Mouse (Mus musculus) forebrain, embryonic 16.5 days (tissue): ENCODE measurements around the gene Nfkb2. TPM values are rescaled to one million over a fixed set of nuclear protein-coding genes. Genes with fewer than 3 reads are reported as not detected.

Experiments used
- ATAC-seq: fragments of 200-750 bp; cut with Nextera tagmentation; 2 replicates; pipeline ENCODE4 v1.8.0; 2017; ENCODE audit warnings: mild to moderate bottlenecking, moderate library complexity
- H3K27ac ChIP-seq: fragments of 300-500 bp; sonication (generic); 2 replicates; pipeline ENCODE4 v1.5.1; 2014; ENCODE audit warnings: low read length, control low read depth
- H3K27me3 ChIP-seq: fragments of 300-500 bp; sonication (generic); replicated peaks from 2 replicates; pipeline ENCODE4 v1.6.1; 2014; ENCODE audit warnings: low read length; ENCODE audit not compliant: control insufficient read depth, insufficient read depth
- H3K36me3 ChIP-seq: fragments of 300-500 bp; sonication (generic); 2 replicates; pipeline ENCODE4 v1.6.1; 2014; ENCODE audit not compliant: control insufficient read depth, insufficient read depth
- H3K4me1 ChIP-seq: fragments of 300-500 bp; sonication (generic); replicated peaks from 2 replicates; pipeline ENCODE4 v1.6.1; 2014; ENCODE audit warnings: low read length; ENCODE audit not compliant: control insufficient read depth, insufficient read depth
- H3K4me2 ChIP-seq: fragments of 300-500 bp; sonication (generic); 2 replicates; pipeline ENCODE4 v1.6.1; 2014; ENCODE audit warnings: mild to moderate bottlenecking, low read length, control low read depth
- H3K4me3 ChIP-seq: fragments of 300-500 bp; sonication (generic); replicated peaks from 2 replicates; pipeline ENCODE4 v1.5.1; 2014; ENCODE audit warnings: mild to moderate bottlenecking, low read length, control low read depth
- H3K9ac ChIP-seq: fragments of 300-500 bp; sonication (generic); replicated peaks from 2 replicates; pipeline ENCODE4 v1.6.1; 2014; ENCODE audit warnings: low read depth, low read length, control low read depth
- H3K9me3 ChIP-seq: fragments of 300-500 bp; sonication (generic); 2 replicates; pipeline ENCODE4 v1.6.1; 2016; ENCODE audit warnings: low read length; ENCODE audit not compliant: control insufficient read depth
- WGBS: fragments of 180-500 bp; shearing (Covaris S2); extraction: QIAGEN DNeasy Blood & Tissue Kit; methylation state at CpG from one replicate; pipeline ENCODE4 v1.1.7; 2014; 5-methylcytosine and 5-hydroxymethylcytosine counted together
- polyA plus RNA-seq: library from polyadenylated mRNA; unstranded; fragments of >200 nt; fragmentation: Nextera tagmentation; extraction: Ambion mirVana; gene quantifications from 2 replicates; pipeline ENCODE4 v1.2.1, GENCODE M21; 2015

Nfkb2 gene
- polyA plus RNA-seq, 1 experiment from 2014 or later, result 1.8 TPM

GRCm38 (mm10) chr19:46347936-46348668, 44.0 kb downstream of the Nfkb2 start:
- H3K9me3 ChIP-seq, result no peaks in the 10 kb centered on the region
- H3K36me3 ChIP-seq, result no peaks in the 10 kb centered on the region
- H3K27ac ChIP-seq, result peak overlapping the region; percentile 86
- no peaks in the 10 kb centered on the region for H3K27me3 ChIP-seq
- H3K9ac ChIP-seq, result peak overlapping the region; percentile 92
- H3K4me1 ChIP-seq, result peaks cover 16% of the 10 kb centered on the region
- WGBS, result 29% methylated on average over 14 of the region's 14 CpGs
- peak overlapping the region; percentile 93 for H3K4me2 ChIP-seq
- H3K4me3 ChIP-seq, result peak overlapping the region; percentile 81
- peak; percentile 2; the same call in 1 of the 2 replicates for ATAC-seq

GRCm38 (mm10) chr19:46348761-46349458, 44.8 kb downstream of the Nfkb2 start:
- under 1% methylated on average over 78 of the region's 78 CpGs for WGBS
- Histone ChIP-seq H3K4me2 (peak overlapping the region; percentile 93), H3K27me3 (no peaks in the 10 kb centered on the region), H3K27ac (peak overlapping the region; percentile 86), H3K4me1 (peaks cover 16% of the 10 kb centered on the region), H3K4me3 (peak overlapping the region; percentile 81), H3K36me3 (no peaks in the 10 kb centered on the region), H3K9ac (peak overlapping the region; percentile 92), H3K9me3 (no peaks in the 10 kb centered on the region)
- peak; percentile 94 for ATAC-seq

GRCm38 (mm10) chr19:46349550-46349949, 45.4 kb downstream of the Nfkb2 start:
- no peak overlapping the region for H3K27ac ChIP-seq
- WGBS, result 21% methylated on average over 6 of the region's 6 CpGs
- ATAC-seq, result no peak
- no peaks in the 10 kb centered on the region for H3K27me3 ChIP-seq
- peak overlapping the region; percentile 92 for H3K9ac ChIP-seq
- H3K4me3 ChIP-seq, result peak overlapping the region; percentile 81
- H3K4me2 ChIP-seq, result peak overlapping the region; percentile 93
- peaks cover 16% of the 10 kb centered on the region for H3K4me1 ChIP-seq
- H3K9me3 ChIP-seq, result no peaks in the 10 kb centered on the region
- H3K36me3 ChIP-seq, result no peaks in the 10 kb centered on the region

- H3K9ac ChIP-seq, result peak within 1 kb of the TSS; percentile 92
- peak within 1 kb of the TSS; percentile 81 for H3K4me3 ChIP-seq
- ATAC-seq, result no peak
- H3K27ac ChIP-seq, result peak within 1 kb of the TSS; percentile 86
- peak within 1 kb of the TSS; percentile 93 for H3K4me2 ChIP-seq
- peaks cover 16% of the 10 kb centered on the region for H3K4me1 ChIP-seq
- H3K36me3 ChIP-seq, result no peaks in the 10 kb centered on the region
- 43% methylated on average over 10 of the region's 10 CpGs for WGBS
- H3K9me3 ChIP-seq, result no peaks in the 10 kb centered on the region
- no peaks in the 10 kb centered on the region for H3K27me3 ChIP-seq
Measured at GRCm38 (mm10) chr19:46350168-46350932, 46.2 kb downstream of the Nfkb2 start, which contains the start of gene 2310034G01Rik. Gene 2310034G01Rik, minus strand, starts transcription at chr19:46350302.

DNA sequence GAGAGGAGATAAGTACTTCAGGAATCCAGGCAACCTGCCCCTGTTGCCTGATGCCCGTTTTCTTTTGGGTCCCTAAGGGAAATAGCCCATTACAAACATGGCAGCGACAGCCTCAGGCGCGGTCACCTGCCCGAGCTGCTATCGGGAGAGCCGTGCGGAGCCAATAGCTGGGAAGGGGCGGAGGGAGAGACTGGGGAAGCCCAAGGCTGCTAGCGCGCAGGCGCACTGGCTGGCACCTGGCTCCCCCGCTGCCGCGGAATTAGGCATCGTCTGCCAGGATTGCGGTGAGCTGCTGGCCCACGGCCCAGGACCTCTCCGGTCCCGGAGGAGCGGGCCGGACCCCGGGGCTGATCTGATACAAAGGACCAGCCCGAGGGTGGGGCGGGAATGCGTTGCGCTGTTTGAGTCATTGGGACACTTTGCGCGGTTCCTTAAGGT, 52.6 kb downstream of the Nfkb2 start:
- H3K9ac ChIP-seq, result peak overlapping the region; percentile 72
- peak; percentile 97 for ATAC-seq
- H3K4me3 ChIP-seq, result peak overlapping the region; percentile 67
- H3K4me1 ChIP-seq, result peaks cover 7% of the 10 kb centered on the region
- peak overlapping the region; percentile 67 for H3K4me2 ChIP-seq
- no peaks in the 10 kb centered on the region for H3K36me3 ChIP-seq
- 0% methylated on average over 29 of the region's 29 CpGs for WGBS
- H3K27me3 ChIP-seq, result 0 out of 2 replicates have a peak, but pooled peaks cover 4% of the 10 kb centered on the region
- peak overlapping the region; percentile 23; the same call in 1 of the 2 replicates for H3K27ac ChIP-seq
- no peaks in the 10 kb centered on the region for H3K9me3 ChIP-seq

GRCm38 (mm10) chr19:46357344-46358280, 53.5 kb downstream of the Nfkb2 start:
- ATAC-seq, result no peak
- H3K4me2 ChIP-seq, result peak overlapping the region; percentile 67
- peak overlapping the region; percentile 72 for H3K9ac ChIP-seq
- H3K27me3 ChIP-seq, result 0 out of 2 replicates have a peak, but pooled peaks cover 4% of the 10 kb centered on the region
- H3K36me3 ChIP-seq, result no peaks in the 10 kb centered on the region
- H3K4me3 ChIP-seq, result peak overlapping the region; percentile 67
- 21% methylated on average over 25 of the region's 25 CpGs for WGBS
- no peak overlapping the region for H3K27ac ChIP-seq
- H3K4me1 ChIP-seq, result peaks cover 7% of the 10 kb centered on the region
- H3K9me3 ChIP-seq, result no peaks in the 10 kb centered on the region

- Histone ChIP-seq H3K27me3 (0 out of 2 replicates have a peak, but pooled peaks cover 4% of the 10 kb centered on the region), H3K9ac (no peak overlapping the region), H3K36me3 (no peaks in the 10 kb centered on the region), H3K27ac (no peak overlapping the region), H3K9me3 (no peaks in the 10 kb centered on the region), H3K4me2 (no peak overlapping the region), H3K4me1 (peaks cover 7% of the 10 kb centered on the region), H3K4me3 (no peak overlapping the region)
- ATAC-seq, result no peak
- 66% methylated on average over 4 of the region's 4 CpGs for WGBS
Measured at GRCm38 (mm10) chr19:46358381-46358780, 54.3 kb downstream of the Nfkb2 start.
